Mouse (Mus musculus): ENCODE measurements at regions not wholly inside any gene's neighbourhood (a gene's known extent, or its start where the extent isn't known, plus 50 kb on each side); places are given as distances from the start of the nearest gene placed in this dataset.

DNA sequence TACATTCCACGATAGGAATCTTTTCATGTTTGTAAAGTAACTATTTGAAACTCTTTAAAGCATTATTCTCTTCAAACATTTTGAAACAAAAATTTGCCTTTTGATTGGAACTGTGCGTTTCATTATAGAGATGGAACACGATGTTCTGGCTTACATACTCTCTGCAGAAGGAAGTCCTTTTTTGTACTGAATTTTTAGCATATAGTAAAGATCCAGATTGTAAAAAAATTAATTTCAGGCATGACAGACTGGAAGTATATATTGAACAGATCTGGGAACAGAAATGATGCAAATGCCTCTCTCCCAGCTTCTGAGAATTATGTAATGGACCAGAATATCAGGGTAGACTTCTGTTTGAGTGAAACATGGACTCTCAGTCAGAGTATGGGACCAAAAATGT lies 566.0 kb upstream of the Mef2c start:
- WGBS: 93% methylated on average over 3 of the region's 3 CpGs
- H3K36me3 ChIP-seq: no peaks in the 10 kb centered on the region
- H3K27me3 ChIP-seq (replicated peaks): no peaks in the 10 kb centered on the region
- no peak for ATAC-seq (ENCODE audit: low FRiP score, low read depth)
- H3K4me2 ChIP-seq (replicated peaks): no peak overlapping the region
- no peak overlapping the region for H3K4me3 ChIP-seq
- no peak overlapping the region for H3K9ac ChIP-seq
- no peaks in the 10 kb centered on the region for H3K9me3 ChIP-seq
- no peak overlapping the region for H3K27ac ChIP-seq
- H3K4me1 ChIP-seq: no peaks in the 10 kb centered on the region

- no peak for ATAC-seq (ENCODE audit: low FRiP score, low read depth)
- H3K27me3 ChIP-seq (replicated peaks): no peaks in the 10 kb centered on the region
- no peaks in the 10 kb centered on the region for H3K36me3 ChIP-seq
- no peak overlapping the region for H3K9ac ChIP-seq
- H3K4me3 ChIP-seq: no peak overlapping the region
- no peaks in the 10 kb centered on the region for H3K4me1 ChIP-seq
- no peaks in the 10 kb centered on the region for H3K9me3 ChIP-seq
- no peak overlapping the region; the same call in 1 of the 2 replicates for H3K4me2 ChIP-seq (replicated peaks)
- 58% methylated on average over 11 of the region's 11 CpGs for WGBS
- H3K27ac ChIP-seq: no peak overlapping the region
These were observed 561.0 kb upstream of the Mef2c start for GRCm38 (mm10) chr13:82942691-82943341.

DNA sequence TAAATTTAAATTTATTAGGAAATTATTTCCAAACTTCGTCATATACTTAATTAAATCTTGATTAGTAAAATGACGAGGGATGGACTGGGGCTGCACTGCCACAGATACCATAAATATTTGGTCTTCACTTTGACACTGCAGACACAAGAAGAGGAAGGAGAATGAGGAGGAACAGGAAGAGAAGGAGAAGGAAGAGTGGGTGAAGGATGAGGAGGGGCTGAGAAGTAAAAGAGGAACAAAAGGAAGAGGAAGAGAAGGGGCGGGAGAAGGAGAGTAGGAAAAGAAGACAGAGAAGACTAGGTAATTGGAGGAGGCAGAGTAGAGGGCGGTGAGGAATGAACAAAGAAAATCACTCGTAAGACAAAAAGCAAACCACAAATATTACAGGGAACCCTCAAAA lies 556.9 kb upstream of the Mef2c start:
- Histone ChIP-seq H3K4me2 (replicated peaks) (no peak overlapping the region), H3K4me1 (no peaks in the 10 kb centered on the region), H3K9ac (no peak overlapping the region), H3K9me3 (no peaks in the 10 kb centered on the region), H3K36me3 (no peaks in the 10 kb centered on the region), H3K4me3 (no peak overlapping the region), H3K27ac (no peak overlapping the region), H3K27me3 (replicated peaks) (no peaks in the 10 kb centered on the region)
- WGBS: 83% methylated on average over 5 of the region's 5 CpGs
- no peak for ATAC-seq (ENCODE audit: low FRiP score, low read depth)

- Histone ChIP-seq H3K9me3 (no peaks in the 10 kb centered on the region), H3K4me2 (replicated peaks) (no peak overlapping the region), H3K27me3 (replicated peaks) (no peaks in the 10 kb centered on the region), H3K27ac (no peak overlapping the region), H3K4me3 (no peak overlapping the region), H3K36me3 (no peaks in the 10 kb centered on the region), H3K4me1 (no peaks in the 10 kb centered on the region), H3K9ac (no peak overlapping the region)
- no peak for ATAC-seq (ENCODE audit: low FRiP score, low read depth)
- 83% methylated on average over 6 of the region's 6 CpGs for WGBS
These were observed 554.3 kb upstream of the Mef2c start for GRCm38 (mm10) chr13:82949541-82949940.

DNA sequence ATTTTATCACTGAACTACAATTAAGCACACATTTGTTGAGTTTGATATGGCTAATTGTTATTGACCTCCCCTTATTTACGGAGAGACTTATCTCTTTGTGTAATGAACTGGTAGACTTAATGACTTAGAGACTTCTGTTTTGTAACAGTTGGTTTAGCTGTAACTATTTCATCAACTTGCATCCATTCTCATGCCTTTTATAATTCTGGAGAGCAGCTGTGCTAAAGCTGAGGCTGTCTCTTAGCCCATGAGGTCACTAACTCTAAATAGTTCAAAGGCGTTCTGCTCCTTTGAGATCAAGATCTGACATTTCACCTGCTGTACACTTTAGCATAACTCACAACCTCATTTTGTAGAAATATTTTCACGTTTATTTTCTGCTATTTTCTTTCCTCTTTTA lies 541.5 kb upstream of the Mef2c start:
- H3K4me1 ChIP-seq: no peaks in the 10 kb centered on the region
- no peaks in the 10 kb centered on the region for H3K36me3 ChIP-seq
- no peak overlapping the region for H3K4me3 ChIP-seq
- H3K4me2 ChIP-seq (replicated peaks): no peak overlapping the region
- no peaks in the 10 kb centered on the region for H3K9me3 ChIP-seq
- no peak for ATAC-seq (ENCODE audit: low FRiP score, low read depth)
- 74% methylated on average over 3 of the region's 3 CpGs for WGBS
- no peak overlapping the region for H3K27ac ChIP-seq
- no peak overlapping the region for H3K9ac ChIP-seq
- no peaks in the 10 kb centered on the region for H3K27me3 ChIP-seq (replicated peaks)

- Histone ChIP-seq H3K27me3 (replicated peaks) (no peaks in the 10 kb centered on the region), H3K9ac (no peak overlapping the region), H3K9me3 (no peaks in the 10 kb centered on the region), H3K36me3 (no peaks in the 10 kb centered on the region), H3K4me1 (no peaks in the 10 kb centered on the region), H3K27ac (no peak overlapping the region), H3K4me2 (replicated peaks) (no peak overlapping the region), H3K4me3 (no peak overlapping the region)
- ATAC-seq (ENCODE audit: low FRiP score, low read depth): no peak
- WGBS: 88% methylated on average over 9 of the region's 9 CpGs
These were observed 532.1 kb upstream of the Mef2c start for GRCm38 (mm10) chr13:82971722-82972121.

DNA sequence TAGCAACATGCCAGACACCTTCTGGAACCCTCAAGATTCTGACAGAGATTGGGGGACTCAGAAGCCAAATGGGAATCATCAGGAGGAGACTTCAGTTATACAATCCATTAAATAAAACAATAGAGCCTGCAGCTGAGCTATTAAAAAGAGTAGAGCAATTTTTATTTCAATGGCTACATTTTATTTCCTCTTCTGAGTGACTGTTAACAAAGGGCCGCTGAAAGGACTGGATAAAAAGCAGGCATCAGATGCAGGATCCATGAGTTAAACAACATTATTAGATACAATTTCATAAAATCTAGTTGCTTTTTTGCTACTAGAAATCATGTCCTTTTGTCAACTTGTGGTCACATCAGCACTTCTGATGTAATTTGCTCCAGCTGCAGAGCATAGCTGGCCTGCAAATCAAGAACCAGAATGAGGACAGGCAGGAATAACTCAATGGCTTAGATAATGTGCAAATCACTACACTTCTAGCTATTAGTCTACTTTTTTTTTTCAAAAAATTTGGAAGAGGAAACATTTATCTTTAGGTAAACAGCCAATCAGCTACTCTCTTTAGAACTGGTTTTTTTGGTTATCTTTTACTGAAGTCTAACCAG lies 529.5 kb upstream of the Mef2c start:
- Histone ChIP-seq H3K27ac (no peak overlapping the region), H3K27me3 (replicated peaks) (no peaks in the 10 kb centered on the region), H3K4me1 (no peaks in the 10 kb centered on the region), H3K4me3 (no peak overlapping the region), H3K9ac (no peak overlapping the region), H3K36me3 (no peaks in the 10 kb centered on the region), H3K9me3 (no peaks in the 10 kb centered on the region), H3K4me2 (replicated peaks) (no peak overlapping the region)
- WGBS: 90% methylated on average over 1 of the region's 1 CpGs
- ATAC-seq (ENCODE audit: low FRiP score, low read depth): no peak

DNA sequence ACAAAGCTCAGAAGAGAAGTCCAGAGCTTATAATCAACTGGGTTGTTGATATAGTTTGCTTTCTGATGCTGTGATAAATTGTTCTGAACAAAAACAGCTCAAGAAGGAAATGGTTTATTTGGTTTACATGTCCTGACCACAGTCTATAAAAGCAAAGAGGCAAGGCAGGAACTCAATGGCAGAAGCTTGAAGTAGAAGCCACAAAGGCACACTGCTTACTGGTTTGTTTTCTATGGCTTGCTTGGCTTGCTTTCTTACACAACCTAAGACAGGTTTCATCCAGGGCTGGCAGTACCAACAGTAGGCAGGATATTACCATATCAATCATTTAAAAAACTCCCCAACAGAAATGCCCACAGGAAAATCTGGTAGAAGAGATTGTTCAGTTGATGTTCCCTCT lies 502.7 kb upstream of the Mef2c start:
- H3K9me3 ChIP-seq: no peaks in the 10 kb centered on the region
- no peak overlapping the region for H3K27ac ChIP-seq
- H3K4me1 ChIP-seq: no peaks in the 10 kb centered on the region
- no peak overlapping the region for H3K4me2 ChIP-seq (replicated peaks)
- ATAC-seq (ENCODE audit: low FRiP score, low read depth): no peak
- H3K4me3 ChIP-seq: no peak overlapping the region
- no peaks in the 10 kb centered on the region for H3K27me3 ChIP-seq (replicated peaks)
- H3K36me3 ChIP-seq: no peaks in the 10 kb centered on the region
- no peak overlapping the region for H3K9ac ChIP-seq

GRCm38 (mm10) chr13:83016686-83017085 lies 487.1 kb upstream of the Mef2c start:
- no peak overlapping the region for H3K4me3 ChIP-seq
- H3K27me3 ChIP-seq (replicated peaks): no peaks in the 10 kb centered on the region
- ATAC-seq (ENCODE audit: low FRiP score, low read depth): no peak
- H3K36me3 ChIP-seq: no peaks in the 10 kb centered on the region
- no peaks in the 10 kb centered on the region for H3K9me3 ChIP-seq
- H3K4me1 ChIP-seq: no peaks in the 10 kb centered on the region
- H3K4me2 ChIP-seq (replicated peaks): no peak overlapping the region
- H3K9ac ChIP-seq: no peak overlapping the region
- H3K27ac ChIP-seq: no peak overlapping the region

- Histone ChIP-seq H3K36me3 (no peaks in the 10 kb centered on the region), H3K4me1 (no peaks in the 10 kb centered on the region), H3K4me3 (no peak overlapping the region), H3K9me3 (no peaks in the 10 kb centered on the region), H3K9ac (no peak overlapping the region), H3K27me3 (replicated peaks) (no peaks in the 10 kb centered on the region), H3K27ac (no peak overlapping the region), H3K4me2 (replicated peaks) (no peak overlapping the region)
- ATAC-seq (ENCODE audit: low FRiP score, low read depth): no peak
- 56% methylated on average over 3 of the region's 3 CpGs for WGBS
These were observed 483.0 kb upstream of the Mef2c start for GRCm38 (mm10) chr13:83020829-83021228.

- Histone ChIP-seq H3K9me3 (no peaks in the 10 kb centered on the region), H3K9ac (no peak overlapping the region), H3K36me3 (no peaks in the 10 kb centered on the region), H3K4me2 (replicated peaks) (no peak overlapping the region), H3K4me1 (no peaks in the 10 kb centered on the region), H3K27ac (no peak overlapping the region), H3K4me3 (no peak overlapping the region), H3K27me3 (replicated peaks) (no peaks in the 10 kb centered on the region)
- WGBS: 91% methylated on average over 4 of the region's 4 CpGs
- no peak for ATAC-seq (ENCODE audit: low FRiP score, low read depth)
These were observed 479.9 kb upstream of the Mef2c start for GRCm38 (mm10) chr13:83023972-83024371.

DNA sequence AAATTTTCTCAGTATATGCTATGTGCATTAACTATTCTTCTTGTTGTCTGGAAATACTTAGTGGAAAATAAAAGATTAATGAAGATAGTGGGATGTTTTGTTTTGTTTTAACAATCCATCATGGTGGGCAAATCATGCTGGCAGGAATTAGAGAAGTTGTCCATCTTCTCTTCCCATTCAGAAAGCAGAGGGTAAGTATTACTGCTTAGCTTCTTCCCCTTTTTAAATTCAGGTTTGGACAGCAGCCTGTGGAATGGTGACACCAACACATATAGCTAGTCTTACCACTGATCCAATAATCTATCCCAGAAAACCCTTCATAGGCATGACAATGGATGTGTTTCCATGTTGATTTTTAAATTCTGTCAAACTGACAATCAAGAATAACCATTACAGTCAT lies 467.9 kb upstream of the Mef2c start:
- H3K9ac ChIP-seq: no peak overlapping the region
- H3K27ac ChIP-seq: no peak overlapping the region
- H3K27me3 ChIP-seq (replicated peaks): no peaks in the 10 kb centered on the region
- no peak overlapping the region for H3K4me3 ChIP-seq
- H3K4me1 ChIP-seq: no peaks in the 10 kb centered on the region
- ATAC-seq (ENCODE audit: low FRiP score, low read depth): no peak
- H3K9me3 ChIP-seq: no peaks in the 10 kb centered on the region
- no peaks in the 10 kb centered on the region for H3K36me3 ChIP-seq
- H3K4me2 ChIP-seq (replicated peaks): no peak overlapping the region

GRCm38 (mm10) chr13:83041506-83041905 lies 462.3 kb upstream of the Mef2c start:
- H3K27me3 ChIP-seq (replicated peaks): no peaks in the 10 kb centered on the region
- no peak overlapping the region for H3K27ac ChIP-seq
- H3K4me2 ChIP-seq (replicated peaks): no peak overlapping the region
- H3K4me3 ChIP-seq: no peak overlapping the region
- H3K4me1 ChIP-seq: no peaks in the 10 kb centered on the region
- ATAC-seq (ENCODE audit: low FRiP score, low read depth): no peak
- no peaks in the 10 kb centered on the region for H3K9me3 ChIP-seq
- WGBS: 86% methylated on average over 1 of the region's 1 CpGs
- no peaks in the 10 kb centered on the region for H3K36me3 ChIP-seq
- no peak overlapping the region for H3K9ac ChIP-seq
